Mouse (Mus musculus): Measurements from ENCODE around the gene Stard7. TPM values are rescaled to one million over a fixed set of nuclear protein-coding genes. Genes with fewer than 3 reads are reported as not detected.
A peak's percentile ranks its signal among the peaks of the same experiment; 100 is the strongest.
"Not testable (repeated sequence)": the region's sequence is repeated elsewhere in the genome, so short reads cannot be mapped to it uniquely, and the experiment has no call there.

Stard7 gene
- total RNA-seq, 2 experiments from 2014 or later: 98.8 to 104 TPM

DNA sequence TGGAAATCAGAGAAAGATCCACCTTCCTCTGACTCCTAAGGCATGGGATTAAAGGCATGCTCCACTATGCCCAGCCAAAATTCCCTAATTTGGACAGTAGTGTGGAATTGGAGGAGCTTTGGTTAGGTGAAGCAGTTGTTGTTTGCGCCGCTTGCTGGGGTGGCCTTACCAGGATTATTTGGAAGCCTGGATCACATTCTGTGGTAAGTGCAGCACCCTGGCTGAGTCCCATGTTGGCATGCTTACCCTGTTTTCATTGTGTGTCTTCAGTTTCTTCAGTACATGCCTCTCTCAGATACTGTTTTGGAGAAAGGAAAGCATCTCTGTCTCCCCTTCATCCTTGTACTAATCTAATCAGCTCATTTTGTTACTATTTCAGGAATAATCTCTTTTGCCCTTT is 4.6 kb downstream of the Stard7 start:
- peak; percentile 18 for DNase-seq

DNA sequence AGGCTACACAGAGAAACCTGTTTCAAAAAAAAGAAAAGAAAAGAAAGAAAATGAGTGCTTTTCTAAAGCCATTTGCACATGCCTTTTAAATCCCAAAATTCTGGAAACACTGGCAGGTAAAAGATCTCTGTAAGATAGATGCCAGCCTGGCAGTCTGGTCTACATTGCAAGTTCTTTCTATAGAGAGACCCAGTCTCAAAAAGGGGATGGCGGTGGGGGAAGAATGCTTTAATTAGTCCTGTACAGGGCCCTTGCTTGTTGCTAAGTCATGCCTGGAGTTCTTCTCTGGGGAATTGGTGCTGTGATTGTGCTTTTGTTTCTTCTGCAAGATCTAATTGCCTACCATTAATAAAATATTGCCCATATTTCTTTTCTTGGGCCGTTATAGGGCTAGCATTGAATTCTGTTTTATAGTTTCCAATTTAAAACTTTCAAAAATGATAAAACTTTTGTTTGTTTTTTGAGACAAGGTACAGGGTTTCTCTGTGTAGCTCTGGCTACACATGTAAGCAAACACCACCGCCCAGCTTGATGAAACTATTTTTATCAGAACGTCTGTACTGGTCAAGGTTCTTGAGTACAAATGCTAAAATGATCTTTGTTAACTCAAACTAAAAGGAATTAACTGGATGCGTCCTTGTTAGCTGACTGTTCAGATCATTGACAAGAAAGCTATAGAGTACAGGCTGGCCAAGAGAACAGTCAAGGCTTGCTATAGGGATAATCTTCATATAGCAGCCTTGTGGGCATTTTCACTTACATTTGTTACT is 5.7 kb downstream of the Stard7 start:
- no peak for DNase-seq

DNA sequence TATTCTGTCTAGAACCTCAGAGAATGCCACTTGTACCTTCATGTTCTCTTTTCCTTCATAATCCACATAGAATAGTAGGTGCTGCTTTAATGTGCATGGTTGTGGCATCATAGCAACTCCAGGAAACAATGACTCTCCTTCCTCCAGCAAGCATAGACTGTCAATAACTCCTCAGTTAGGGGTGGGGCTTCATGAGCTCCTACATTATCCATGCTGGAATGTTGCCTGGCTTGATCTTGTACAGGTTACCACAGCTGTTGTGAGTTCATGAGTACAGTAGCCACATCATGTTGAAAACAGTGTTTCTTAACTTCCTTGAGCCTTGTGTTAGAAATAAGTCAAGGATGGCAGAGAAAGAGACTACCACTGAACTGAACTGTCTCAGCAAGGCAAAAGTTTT is 8.1 kb downstream of the Stard7 start:
- no peak for DNase-seq

DNA sequence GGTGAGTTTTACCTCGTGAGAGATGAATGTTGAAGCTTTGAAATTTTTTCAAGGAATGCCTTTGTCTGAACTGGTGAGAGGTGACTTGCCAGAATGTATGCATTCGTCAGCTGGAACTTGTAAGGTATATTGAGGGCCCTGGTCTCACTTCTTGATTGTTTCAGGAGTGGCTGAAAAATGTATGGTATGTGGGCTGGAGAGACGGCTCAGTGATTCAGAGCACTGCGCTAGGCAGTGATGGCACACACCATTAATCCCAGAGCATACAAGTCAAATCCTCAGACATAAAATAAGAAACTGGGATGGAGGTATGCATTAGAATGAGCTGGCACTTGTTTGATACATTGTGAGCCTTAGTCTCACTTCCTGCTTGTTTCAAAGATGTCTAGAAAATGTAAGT is 22.2 kb downstream of the Stard7 start:
- no peak for DNase-seq

DNA sequence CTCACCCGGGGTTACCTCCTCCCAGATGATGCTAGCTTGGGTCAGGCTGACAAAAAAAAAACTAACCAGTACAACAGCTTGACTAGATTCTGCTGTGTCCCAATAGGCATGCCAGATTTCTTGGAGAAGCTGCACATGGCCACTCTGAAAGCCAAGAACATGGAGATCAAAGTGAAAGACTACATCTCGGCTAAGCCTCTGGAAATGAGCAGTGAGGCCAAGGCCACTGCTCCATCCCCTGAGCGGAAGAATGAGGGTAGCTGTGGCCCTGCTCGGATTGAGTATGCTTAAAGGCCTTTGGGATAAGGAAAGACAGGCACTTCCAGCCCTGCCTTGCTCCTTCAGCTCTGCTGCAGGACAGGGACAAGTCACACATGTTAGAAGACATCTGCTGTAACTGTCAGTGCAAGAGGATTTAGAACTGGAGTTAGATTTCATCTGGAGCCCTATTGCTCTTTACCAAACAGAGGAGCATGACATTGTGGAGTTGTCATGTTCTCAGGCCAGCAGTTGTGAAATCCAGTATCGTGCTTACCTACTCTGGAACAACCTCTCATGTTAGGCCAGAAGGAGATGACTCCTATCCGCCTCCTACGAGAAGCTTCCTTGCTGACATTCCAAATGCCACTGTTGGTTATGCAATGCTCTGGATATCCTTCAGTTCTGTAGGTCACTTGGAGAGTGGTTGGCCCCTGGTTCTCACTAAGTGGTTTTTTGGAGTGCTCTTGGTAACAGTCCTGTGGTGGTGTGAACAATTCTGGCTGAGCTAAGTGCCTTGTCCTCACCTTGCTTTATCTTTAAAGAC is 27.2 kb downstream of the Stard7 start:
- DNase-seq: no peak

DNA sequence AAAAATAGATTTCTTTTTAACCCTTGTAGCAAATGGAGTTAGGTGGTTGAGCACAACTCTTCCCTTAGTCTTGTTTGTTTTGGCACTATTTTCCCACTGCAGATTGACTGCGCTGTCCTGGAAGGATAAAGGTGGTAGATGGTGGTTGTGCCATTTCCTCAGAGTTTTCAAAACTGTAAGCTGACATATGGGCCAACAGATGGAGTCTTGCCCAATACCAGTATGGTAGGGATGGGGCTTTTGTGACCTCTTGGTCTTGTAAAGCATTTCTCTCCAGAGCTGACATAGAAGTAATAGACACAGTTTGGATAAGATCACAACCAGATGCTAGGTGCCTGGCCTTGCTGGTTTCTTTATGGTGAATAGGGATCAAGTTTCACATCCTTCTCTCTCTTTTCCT is 28.0 kb downstream of the Stard7 start:
- DNase-seq: no peak

DNA sequence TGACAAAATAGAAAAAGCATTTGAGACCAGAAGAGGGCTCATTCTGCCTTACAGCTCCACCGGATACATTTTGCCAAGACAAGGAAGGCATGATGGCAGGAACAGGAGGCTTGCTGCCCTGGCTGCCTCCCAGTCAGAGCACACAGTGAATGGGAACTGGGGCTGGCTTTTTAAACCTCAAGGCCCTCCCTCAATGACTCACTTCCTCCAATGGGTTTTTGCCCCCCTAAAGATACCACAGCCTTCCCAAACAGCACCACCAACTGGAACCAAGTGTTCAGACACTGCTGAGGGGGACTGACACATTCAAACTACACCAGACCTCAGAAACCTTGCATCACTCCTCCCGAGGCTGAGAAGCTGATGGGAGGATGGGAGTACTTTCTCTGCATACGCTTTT is 30.7 kb downstream of the Stard7 start:
- no peak for DNase-seq

DNA sequence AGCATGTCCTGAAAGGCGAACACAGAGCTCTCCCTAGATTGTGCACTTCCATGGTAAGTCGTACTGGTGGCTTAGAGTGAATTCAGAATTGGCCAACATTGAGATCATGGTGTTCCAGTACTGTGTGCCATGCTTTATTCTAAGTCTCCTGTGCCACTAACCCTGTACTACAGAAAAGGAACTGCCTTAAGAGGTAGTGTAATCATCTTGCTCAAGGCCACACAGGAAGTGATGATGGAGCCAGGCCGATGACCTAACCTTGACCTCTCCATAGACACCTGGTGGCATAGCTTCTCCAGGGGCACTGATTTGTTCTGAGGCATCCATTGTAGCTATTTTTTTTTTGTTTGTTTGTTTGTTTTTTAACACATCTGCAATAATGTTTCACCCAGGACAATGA is 31.9 kb downstream of the Stard7 start:
- no peak for DNase-seq

DNA sequence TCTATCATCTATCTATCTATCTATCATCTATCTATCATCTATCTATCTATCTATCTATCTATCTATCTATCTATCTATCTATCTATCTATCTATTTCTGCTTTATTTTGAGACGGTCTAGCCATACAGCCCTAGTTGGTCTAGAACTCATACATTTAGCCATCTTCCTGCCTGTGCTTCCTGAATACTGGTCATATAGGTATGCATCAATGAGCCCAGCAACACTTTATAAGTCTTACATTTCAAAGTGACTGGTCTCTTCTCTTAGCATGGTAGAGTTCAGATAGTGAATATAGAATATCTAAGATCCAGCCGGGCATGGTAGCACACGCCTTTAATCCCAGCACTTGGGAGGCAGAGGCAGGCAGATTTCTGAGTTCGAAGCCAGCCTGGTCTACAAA is 34.2 kb downstream of the Stard7 start:
- DNase-seq: not testable (repeated sequence)

DNA sequence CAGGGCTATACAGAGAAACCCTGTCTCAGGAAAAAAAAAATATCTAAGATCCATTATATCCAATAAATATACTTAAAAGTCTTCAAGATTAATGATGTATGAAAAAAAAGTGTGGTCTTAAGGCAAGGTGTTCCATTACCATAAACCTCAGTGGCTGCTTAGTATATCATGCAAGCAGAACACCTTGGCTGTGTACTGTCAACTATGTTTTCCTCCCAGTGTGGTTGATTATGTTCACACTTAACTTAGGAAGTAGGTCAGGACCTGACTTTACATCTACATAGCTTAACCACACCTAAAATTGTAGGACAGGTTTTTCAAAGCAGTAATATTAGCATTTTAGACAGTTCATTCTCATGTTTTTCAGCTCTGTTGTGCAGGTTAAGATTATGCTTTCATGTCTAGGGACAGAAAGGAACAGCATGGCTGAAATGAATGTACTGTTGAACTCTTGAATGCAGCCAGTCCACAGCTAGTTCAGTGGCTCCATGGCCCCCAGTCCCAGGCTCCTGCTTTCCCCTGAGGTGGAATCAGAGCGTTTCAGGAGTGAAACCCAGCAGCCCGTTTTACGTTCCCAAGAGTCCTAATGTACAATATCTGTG is 34.7 kb downstream of the Stard7 start:
- DNase-seq: no peak

DNA sequence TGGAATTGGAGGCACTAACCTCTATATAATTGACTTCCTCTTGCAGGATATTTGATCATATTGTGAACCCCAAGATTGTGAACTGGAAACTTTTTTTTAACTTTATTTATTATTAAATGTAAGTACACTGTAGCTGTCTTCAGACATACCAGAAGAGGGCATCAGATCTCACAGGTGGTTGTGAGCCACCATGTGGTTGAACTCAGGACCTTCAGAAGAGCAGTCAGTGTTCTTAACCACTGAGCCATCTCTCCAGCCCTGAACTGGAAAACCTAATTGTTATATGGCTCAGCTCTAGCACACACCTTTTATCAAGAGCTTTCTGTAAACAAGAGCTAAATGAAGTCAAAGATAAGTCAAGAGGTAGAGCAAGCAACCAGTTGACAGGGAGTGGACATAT is 36.1 kb downstream of the Stard7 start:
- DNase-seq: no peak

DNA sequence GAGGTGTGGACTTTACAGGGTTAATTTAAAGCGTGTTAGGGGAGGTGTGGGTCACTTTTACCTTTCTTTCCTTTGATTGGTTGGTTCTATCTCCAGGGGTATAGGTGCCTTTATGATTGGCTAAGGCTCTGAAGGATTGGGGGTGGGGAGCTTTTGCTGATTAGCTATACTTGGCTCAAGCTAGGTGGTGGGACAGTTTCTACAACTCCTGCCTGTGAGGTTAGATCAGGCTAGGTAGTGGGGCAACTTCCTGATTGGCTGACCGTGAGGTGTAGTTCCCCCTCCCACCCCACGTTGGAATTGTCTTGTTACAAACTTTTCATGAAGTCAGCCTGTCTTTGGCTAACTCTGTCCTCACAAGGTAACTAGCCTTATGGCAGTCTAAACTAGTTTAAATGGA is 37.2 kb downstream of the Stard7 start:
- DNase-seq: no peak

DNA sequence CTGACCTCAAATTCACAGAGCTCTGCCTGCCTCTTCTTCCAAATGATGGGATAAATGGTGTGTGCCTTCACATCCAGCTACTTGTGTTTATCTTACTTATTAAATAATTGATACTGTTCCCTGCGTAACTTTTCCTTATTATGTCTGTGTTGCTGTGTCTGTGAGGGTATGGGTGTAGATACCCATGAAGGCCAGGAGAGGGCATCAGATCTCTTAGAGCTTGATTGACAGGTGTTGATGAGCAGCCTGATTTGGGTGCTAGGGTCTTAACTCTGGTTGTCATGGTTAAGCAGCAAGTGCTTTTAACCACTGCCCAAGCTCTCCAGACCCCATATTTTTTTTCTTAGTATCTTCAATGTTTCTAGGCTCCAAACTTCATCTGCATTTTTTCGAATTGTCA is 38.6 kb downstream of the Stard7 start:
- no peak for DNase-seq

DNA sequence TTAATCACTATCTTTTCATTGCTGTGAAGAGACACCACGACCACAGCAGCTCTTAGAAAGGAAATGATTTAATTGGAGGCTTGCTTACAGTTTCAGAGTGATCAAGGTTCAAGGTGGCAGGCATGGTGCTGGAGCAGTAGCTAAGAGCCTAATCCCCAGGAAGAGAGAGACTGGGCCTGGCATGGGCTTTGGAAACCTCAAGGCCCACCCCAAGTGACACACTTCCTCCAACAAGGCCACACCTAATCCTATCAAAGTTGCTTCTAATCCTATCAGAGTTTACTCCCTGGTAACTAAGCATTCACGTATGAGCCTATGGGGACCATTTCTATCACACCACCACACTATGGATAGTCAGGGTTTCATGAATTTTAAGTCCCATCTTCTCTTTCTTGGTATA is 40.2 kb downstream of the Stard7 start:
- DNase-seq: no peak

DNA sequence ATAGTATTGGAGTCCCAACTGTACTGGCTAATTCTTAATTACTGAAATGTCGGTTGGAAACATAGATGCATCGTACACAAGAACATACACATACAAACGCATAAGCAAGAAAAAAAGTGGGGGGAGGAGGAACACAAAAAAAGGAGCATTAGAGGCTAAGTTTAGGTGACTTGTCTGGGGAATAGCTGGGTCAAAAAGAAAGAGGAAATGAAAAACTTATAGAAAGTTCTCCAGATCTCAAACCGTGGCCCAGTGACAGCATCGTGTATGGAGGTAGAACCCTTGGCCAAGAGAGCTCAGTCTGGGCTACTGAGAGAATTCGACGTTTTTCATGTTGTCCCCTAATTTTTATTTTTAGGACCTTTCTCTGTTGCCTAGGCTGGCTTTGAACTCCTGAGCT is 40.7 kb downstream of the Stard7 start:
- DNase-seq: no peak

DNA sequence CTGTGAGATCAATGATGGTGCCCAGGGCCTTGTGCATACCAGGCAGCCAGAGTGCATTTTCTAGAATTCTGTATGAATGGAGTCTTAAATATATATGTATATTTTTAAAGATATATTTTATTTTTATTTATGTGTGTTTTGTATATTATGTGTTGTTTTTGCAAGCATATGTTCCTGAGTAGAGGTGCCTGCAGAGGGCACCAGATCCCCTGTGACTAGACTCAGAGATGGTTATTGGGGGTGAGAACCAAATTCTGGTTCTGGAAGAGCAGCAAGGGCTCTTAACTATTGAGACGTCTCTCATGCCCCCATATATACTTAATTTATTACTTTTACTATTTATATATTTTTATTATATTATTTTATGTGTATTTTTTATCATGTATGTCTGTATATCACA is 41.2 kb downstream of the Stard7 start:
- DNase-seq: no peak

DNA sequence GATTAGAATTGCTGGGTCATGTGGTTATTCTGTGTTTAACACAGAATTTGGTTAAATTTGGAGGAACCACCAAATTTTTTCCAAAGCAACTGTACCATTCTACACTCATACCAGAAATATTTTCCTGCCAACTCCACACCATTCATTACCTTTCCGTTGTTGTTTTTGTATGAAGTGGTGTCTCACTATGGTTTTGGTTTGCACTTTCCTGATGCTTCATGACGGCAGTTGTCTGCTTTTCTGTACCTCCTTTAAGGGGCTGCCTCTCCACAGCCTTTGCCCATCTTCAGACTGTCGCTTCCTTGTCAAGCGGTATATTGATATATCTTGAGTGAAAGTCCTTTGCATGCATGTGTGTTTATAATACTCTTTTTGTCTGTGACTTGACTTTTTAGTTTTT is 42.8 kb downstream of the Stard7 start:
- no peak for DNase-seq

DNA sequence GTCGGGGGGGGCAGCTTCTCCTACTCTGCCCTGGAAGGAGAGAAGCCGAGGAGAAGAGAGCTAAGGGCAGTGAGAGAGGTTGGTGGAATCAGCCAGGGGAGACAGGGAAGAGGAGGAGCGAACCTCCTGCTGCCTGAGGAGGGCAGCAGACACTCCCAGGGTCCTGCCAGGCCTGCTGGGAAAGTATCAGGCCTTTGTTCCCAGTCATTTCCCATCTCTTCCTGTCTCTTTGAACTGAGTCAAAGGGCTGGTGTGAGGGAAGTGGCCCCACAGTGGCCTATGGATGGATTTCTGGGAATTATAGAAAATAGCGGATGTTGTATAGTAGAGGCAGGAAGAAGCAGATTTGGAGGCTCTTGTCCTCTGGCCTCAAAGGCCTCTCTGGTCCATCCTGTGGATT is 43.9 kb downstream of the Stard7 start:
- no peak for DNase-seq

DNA sequence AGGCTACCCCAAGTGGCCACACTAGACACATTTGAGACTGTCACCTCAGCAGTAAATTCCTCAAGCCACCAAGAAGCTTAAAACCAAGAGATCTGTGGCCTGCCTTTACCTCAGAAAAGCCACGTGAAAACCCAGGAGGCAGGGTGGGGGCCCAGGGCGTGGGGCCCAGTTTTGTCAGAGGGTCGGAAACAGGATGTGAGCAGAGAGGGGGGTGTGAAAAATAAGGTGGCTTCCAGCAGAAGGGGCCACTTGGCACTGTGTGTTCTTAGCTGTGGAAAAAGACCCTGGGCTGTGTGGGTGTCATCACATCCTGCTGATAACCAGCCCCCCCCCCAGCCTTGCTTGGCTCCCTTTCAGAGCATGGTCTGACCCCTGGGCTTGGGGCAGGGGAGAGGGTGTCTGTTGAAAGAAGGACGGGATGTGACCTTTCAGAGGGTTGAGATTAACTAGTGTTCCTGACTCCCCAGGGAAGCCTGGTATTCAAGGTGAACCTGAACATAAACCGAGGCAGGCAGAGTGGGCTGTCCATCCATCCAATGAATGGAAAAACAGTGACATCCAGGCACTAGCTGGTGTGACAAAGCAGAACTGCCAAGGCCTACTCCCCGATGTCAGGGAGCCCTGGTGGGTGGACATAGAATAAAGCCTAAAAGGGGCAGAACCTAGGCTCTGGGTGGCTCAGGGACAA is 44.6 kb downstream of the Stard7 start:
- no peak for DNase-seq

DNA sequence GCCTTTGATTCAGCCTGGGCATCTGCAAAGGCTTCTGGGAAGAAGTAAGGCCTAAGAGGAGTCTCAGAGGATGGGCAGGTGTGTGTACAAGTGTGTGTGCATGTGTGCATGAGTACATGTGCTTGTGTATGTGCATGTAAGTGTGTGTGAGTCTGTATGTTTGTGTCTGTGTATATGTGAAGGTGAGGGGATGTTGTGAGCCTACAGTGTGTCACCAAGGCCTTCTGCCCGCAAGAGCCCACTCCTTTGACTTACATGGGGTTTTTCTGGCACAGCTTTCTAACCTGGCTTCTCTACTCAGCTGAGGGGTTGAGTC is 45.1 kb downstream of the Stard7 start:
- DNase-seq: no peak

DNA sequence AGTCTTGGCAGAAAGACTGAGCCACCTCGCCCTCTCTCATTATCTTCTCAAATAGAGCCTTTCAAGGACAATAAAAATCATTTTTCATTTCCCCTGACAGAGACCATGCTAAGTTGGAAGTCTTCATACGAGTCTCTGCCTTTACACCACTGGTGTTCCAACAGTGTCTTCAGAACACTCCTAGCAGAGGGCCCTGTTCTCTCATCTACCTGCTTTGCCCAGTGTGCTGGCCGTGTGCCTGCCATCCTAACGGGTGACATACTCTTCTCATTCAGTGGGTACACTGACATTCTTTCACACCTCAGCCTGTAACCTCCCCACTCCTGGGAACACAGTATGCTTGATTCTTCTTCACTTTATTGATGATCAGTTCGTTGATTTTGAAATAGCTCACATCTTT is 46.4 kb downstream of the Stard7 start:
- DNase-seq: no peak

DNA sequence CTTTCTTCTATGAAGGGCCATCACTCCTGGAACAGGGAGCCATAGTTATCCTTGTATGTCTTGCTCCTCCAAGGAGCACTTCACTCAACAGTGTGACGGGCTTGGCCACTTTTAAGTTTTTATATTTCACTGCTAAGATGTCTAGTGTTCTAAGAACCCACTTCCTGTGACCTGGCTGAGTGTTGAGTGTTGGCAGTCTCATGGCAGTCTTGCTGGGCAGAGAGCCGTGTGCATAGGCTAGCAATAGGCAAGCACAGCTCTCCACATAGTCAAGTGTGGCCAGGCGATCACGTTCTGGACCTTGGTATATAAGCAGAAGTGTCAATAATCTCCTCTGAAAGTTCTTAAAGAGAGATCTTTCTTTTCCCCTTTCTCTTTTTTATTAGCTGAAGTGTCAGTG is 48.1 kb downstream of the Stard7 start:
- DNase-seq: no peak

DNA sequence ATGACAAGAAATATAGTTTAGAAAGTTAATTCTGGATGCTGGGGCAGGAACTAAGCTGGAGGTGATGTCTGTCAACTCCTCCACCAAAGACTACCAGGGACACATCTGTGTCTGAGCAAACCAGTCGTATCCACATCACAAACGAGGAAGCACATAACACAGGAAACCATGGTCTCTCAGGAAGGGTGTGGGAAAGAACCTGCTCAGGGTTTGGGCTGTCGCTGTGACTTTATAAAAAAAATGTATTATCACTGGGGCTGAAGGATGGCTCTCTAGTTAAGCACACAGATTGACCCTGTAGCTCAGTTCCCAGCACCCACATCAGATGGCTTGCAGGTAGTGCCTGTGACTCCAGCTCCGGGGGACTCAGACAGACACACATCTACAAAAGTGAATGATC is 49.1 kb downstream of the Stard7 start:
- DNase-seq: no peak
